Mouse (Mus musculus): ENCODE measurements around the gene Prkar1a.

The Prkar1a gene

DNA sequence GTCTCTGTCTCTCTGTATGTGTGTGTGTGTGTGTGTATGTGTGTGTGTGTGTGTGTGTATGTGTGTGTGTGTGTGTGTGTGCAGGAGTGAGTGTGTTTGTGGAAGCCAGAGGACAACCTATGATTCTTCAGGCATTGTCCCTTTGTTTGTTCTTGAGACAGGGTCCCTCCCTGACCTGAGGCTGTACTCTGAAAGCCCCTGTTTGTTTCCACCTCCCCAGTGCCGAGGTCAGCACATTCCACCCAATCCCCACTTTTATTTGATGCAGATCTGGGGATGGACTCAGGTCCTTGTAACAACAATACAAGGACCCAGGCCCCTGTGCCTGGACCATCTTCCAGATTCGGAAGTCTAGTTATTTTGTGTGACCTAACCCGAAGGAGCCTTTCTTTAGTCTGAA, 58.2 kb downstream of the Prkar1a start:
- no peak for DNase-seq

DNA sequence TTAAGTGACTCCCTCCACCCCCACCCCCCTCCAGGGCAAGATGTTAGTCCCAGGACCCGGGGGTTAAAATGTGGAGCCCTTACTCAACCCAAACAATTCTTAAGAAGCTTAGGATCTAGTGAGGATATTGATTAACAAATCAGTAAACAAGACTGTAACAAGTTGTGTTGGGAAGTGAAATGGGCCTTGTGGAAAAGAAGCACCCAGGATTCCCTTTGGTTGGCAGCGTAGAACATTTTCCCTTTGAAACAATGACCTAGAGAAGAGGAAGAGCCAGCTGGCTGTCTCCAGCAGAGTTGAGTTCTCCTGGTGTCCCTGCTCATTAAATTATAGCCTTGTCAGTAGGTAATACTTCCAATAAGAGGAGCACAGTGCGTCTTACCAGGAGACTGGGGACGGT, 59.6 kb downstream of the Prkar1a start:
- no peak for DNase-seq

DNA sequence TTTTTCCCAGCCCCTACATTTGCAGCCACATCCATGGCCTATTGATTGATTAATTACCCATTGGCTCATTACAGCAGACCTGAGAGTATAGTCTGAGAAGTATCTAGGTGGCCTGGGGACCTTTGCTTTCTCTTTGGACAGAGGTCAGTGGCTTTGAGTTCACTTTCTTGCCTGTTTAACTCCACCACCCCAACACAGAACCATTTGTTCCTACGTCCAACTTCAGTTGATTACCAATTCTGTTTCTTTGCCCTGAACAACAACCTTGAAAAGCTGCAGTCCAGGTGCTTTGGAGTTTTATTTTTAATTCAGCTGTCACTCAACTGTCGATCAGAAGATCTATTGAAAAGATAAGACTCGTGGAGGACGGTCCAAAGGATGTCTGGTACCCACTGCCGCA, 60.3 kb downstream of the Prkar1a start:
- no peak for DNase-seq

DNA sequence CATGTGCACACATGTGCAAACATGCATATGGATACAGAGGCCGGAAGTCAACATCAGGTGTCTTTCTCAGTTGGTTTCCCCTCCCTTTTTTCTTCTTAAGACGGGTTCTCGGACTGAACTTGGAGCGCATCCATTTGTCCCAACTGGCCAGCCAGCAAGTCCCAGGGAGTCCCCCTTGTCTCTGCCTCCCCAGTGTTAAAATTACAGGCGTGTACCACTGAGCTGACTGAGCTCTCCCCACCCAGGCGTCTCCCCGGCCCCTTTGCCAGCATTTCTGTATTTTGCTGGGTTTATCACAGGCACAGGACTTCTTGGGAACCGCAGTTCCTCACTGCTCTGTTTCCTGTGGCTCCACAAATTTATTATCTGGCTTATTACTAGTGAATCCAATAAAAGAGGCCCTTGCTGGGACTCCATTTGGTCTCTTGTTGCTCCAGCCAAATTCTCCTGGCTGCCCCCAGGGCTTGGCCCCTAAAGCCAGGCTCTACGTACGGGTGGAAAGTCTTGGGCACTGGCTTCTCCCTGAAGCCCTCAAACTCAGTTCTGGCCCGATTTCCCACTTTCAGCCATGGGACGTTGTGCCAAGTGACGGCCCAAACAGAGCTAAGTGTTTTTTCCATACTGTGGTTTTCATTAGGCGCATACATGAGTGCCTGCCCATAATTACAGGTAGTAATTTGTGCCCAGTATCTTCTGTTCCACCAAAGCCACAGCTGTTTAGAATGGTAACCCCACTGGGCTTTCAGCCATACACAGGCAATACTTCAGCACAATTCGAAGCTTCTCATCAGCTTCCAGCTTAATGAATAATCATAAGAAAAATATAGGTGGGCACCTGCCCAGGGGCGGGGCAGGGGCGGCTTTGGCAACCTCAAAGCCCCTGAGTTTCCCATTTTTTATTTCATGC, 65.4 kb downstream of the Prkar1a start:
- DNase-seq: no peak

DNA sequence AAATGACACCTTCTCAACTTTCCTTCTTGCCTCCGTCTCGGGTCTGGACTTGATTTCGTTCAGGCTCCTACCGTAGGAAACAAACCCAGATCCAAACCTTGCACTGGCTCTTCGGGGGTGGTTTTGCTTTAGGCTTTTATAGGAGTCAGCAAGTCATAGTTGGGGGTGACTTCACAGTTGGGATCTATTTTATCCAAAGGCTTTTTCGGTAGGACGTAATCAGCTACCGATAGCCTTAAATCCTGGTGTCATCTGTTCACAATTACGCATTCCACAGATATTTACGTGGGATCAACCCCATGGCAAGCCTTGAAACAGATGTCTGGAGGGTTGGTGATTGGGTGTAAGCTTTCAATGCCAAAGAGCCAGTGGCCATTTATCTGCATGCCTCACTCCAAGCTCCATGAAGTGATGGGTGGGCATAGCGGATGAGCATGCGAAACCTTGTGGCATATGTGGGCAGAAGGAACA, 66.1 kb downstream of the Prkar1a start:
- no peak for DNase-seq

DNA sequence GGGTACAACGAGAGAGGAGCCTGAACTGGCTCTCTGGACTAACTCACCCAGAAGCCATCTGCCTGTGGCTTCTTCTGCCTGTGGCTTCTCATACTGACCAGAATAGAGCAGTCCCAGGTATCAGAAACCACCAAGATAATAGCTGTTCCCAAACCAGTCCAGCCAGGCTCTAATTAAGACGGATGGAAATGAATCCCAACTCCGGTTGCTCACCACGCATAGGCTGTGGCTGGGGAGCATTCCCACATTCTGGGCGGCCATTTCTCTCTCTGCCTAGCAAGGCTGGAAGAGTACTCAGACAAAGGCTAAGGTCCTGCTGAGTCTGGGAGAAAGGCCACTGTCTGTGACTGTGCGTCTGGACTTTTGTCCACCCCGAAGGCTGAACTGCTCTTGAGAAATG, 67.8 kb downstream of the Prkar1a start:
- DNase-seq: no peak

- DNase-seq: no peak
These were observed 68.2 kb downstream of the Prkar1a start for GRCm38 (mm10) chr11:109717448-109717847.

DNA sequence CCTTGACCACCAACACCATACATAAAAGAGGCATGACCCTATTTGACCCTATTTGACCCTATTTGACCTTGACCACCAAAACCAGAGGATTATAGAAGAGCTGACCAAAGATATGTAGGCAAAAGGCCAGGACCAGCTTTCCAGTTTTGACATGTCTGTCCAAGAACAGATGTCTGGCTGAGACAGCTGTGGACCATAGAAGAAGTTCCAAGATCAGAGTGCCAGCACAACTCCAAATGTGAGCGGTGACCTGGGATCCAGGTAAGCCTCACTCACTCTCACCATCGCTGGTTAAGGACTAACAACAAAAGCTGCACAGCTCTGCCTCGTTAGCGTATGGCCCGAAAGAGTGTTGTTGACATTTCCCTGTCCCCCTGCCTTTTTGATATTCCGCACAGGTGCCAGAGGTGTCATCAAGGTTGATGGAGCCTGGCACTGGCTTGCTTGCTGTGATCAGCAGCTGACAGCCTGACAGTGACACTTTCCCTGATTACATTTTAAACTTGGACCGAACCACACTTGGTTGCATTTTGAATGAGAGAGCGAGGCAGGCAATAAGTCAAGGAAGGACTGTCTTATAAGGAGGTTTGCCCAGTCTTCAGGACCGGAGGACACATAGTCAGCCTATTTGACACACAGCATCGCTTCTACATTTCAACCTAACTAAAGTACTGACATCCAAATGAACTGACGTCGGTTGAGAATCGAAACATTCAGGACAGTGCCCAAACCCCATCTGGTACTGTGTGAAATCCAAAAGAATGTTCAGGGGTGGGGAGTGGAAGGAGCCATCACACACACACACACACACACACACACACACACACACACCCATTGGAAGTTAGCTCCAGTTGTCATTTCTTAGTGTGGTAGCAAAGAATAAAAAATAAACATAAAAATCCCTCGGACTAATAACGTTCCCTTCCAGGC, 69.0 kb downstream of the Prkar1a start:
- no peak for DNase-seq
